Mouse (Mus musculus): ENCODE results near the gene Fgfr3. TPM values are rescaled to one million over a fixed set of nuclear protein-coding genes. Genes with fewer than 3 reads are reported as not detected.

Gene Fgfr3
- polyA plus RNA-seq, 1 experiment, result 33.9 TPM

DNA sequence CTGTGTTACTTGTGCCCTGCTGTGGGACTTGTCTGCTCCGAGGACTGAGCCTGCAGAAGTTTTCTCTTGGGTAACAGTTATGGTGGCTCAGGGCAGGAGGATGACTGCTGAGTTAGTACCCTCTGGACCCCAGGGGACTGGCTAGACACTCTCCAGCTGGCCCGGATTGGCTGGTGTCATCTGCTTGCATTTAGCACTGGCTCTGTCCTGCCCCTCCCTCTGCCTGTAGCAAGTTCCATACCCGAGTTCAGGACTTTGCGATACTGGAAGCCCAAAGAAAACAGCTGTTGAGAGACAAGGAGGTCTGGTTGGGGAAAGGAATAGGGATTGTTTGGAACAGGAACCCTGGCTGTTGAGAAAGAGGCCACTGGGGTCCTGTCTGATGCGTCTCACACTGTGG, 9.0 kb downstream of the Fgfr3 start:
- no peak for DNase-seq (ENCODE audit: low read depth)

- DNase-seq (ENCODE audit: low read depth), result no peak
These were observed 9.6 kb downstream of the Fgfr3 start for GRCm38 (mm10) chr5:33731051-33731450.

GRCm38 (mm10) chr5:33733837-33734236, 12.4 kb downstream of the Fgfr3 start:
- no peak for DNase-seq (ENCODE audit: low read depth)

- DNase-seq (ENCODE audit: low read depth), result no peak
These were observed 14.1 kb downstream of the Fgfr3 start for GRCm38 (mm10) chr5:33735412-33736092.

GRCm38 (mm10) chr5:33736230-33736629, 14.8 kb downstream of the Fgfr3 start:
- DNase-seq (ENCODE audit: low read depth), result no peak

- DNase-seq (ENCODE audit: low read depth), result no peak
These were observed 16.4 kb downstream of the Fgfr3 start for GRCm38 (mm10) chr5:33737903-33738321.

DNA sequence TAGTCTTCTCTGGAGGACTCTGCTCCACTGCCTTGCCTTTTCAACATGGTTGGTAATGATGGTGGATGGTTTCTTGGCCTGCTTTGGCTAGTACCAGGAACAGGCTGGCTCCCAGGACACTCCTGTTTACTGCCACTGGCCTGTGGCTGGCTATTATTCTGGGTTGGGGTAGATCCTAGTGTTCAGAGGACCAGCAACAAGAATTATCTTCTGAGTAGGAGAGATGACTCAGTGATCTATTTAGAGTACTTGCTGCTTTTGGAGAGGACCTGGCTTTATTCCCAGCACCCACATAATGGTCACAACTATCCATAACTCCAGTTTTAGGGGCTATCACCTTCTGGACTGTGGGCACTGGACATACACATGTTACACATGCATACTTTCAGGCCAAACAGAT, 16.9 kb downstream of the Fgfr3 start:
- no peak for DNase-seq (ENCODE audit: low read depth)

- no peak for DNase-seq (ENCODE audit: low read depth)
These were observed 19.1 kb downstream of the Fgfr3 start for GRCm38 (mm10) chr5:33740548-33740947.

DNA sequence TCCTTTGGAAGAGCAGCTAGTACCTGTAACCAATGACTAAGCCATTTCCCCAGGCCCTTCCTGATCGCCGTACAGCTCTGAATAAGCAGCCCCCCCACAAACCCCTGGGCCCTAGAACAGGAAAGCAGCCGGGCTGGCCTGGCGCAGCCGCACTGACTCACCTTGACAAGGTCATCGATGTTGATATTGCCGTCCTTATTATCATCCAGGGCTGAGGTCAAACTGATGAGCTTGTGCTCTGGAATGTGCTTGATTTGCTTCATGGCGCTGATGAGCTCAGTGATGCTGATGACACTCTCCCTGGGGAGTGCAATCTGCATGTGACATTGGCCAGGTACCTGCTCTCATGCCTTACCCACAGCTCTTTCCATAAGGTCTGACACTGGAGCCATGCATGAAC, 22.0 kb downstream of the Fgfr3 start:
- no peak for DNase-seq (ENCODE audit: low read depth)

GRCm38 (mm10) chr5:33777195-33777594, 55.7 kb downstream of the Fgfr3 start:
- no peak for DNase-seq (ENCODE audit: low read depth)

DNA sequence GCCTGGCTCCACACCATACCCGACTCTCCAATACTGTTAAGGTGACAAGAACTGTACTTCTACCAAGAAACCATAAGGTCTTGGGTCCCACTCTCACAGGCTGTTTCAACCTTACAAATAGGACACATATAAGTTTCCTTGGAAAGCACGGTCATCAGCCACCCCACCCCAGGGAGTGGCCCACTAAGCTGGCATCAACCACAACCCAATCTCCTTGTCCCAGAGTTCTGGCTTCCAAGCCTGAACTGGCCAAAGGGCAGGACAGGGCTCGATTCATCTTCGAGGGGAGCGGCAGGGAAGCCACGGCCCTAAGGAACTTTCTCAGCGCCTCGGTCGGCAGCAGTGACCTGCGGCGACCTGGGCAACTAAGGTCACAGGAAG, 60.5 kb downstream of the Fgfr3 start:
- no peak for DNase-seq (ENCODE audit: low read depth)

DNA sequence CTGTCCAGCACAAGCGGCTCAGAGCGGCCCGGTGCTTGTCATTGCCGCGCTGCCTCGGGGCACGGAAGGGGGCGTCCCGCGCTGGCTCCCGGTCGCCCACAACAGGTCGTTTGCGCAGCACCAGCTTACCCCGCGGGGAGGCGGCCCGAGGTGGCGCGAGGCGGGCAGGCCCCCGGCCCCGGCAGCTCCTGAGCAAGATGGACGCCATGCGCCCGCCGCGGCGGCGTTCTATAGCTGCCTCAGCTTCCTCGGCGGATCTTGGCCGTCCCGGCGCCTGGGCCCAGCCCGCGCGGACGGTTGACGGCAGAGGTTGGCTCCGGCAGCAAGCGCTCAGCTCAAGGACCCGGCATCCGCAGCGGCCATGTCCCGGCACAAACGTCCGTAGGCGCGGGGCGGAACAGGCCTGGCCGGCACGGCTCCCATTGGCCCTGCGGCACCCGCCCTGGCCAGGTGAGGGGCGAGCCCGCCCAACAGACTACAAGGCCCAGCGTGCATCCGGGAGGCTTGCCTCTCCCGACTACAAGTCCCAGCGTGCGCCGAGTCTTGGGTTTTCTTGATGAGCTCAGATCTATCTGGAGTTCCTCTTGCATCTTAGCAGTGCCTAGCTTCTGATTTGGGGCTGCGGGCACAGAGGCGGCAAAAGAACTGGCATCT, 61.0 kb downstream of the Fgfr3 start, which contains the start of gene Letm1:
Letm1 (minus strand) TSS at position 473 of the 654 bp plus-strand sequence.
- DNase-seq (ENCODE audit: low read depth), result no peak

DNA sequence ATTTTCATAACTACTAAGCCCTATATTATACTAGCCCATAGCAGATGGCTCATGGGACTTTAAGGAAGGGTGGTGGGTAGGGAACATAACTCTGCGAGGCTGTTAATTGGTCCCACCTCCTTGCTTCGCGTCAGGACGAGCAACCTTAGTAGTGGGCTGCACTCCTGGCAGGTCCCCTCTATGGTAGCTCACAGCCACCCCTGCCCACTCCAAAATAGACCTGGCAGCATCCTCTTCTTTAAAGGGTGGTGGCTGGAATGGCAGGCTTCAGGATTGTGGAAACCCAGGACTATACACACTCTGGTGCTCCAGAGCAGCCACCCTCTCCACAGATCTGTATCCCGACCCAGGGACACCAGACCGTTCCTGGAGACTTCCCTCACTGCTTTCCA, 61.5 kb downstream of the Fgfr3 start:
- DNase-seq (ENCODE audit: low read depth), result no peak

Other genes starting within 250 kb of the Fgfr3 start
- 25.8 and 34.7 TPM in 2 replicates for gene Fam53a, start 92.0 kb upstream of the Fgfr3 start, polyA plus RNA-seq (2012; rRNA removed)
- gene Gm9903, start 91.7 kb upstream of the Fgfr3 start, polyA plus RNA-seq (2012; rRNA removed), result 1.6 and 2.0 TPM in 2 replicates
- 14.7 and 21.2 TPM in 2 replicates for gene Slbp, start 69.1 kb upstream of the Fgfr3 start, polyA plus RNA-seq (2012; rRNA removed)
- 9.2 and 11.0 TPM in 2 replicates for gene Tacc3, start 63.5 kb upstream of the Fgfr3 start, polyA plus RNA-seq (2012; rRNA removed)
- 42.2 and 51.3 TPM in 2 replicates for gene Tmem129, start 63.3 kb upstream of the Fgfr3 start, polyA plus RNA-seq (2012; rRNA removed)
- gene Letm1, start 61.1 kb downstream of the Fgfr3 start, polyA plus RNA-seq (2012; rRNA removed), result 51.8 and 54.6 TPM in 2 replicates
- 14.2 and 14.6 TPM in 2 replicates for gene Nsd2, start 99.1 kb downstream of the Fgfr3 start, polyA plus RNA-seq (2012; rRNA removed)
- 27.6 and 28.5 TPM in 2 replicates for gene Nelfa, start 214.7 kb downstream of the Fgfr3 start, polyA plus RNA-seq (2012; rRNA removed)

Data from gonadal fat pad, adult 2 months (tissue).